Mouse (Mus musculus) thymus, adult 2 months (tissue): ENCODE results near the gene Krtap9-1. TPM values are rescaled to one million over a fixed set of nuclear protein-coding genes. Genes with fewer than 3 reads are reported as not detected.
"Not testable (repeated sequence)": the region's sequence is repeated elsewhere in the genome, so short reads cannot be mapped to it uniquely, and the experiment has no call there.

Experiments
- DNase-seq: peaks from one replicate; pipeline ENCODE4 v3.0.0; 2021
- H3K27ac ChIP-seq: fragments of 200-500 bp; 2 replicates; pipeline ENCODE4 v1.5.1; 2012; ENCODE audit warnings: low read length, control low read depth; ENCODE audit not compliant: control insufficient read depth, insufficient read depth
- H3K27me3 ChIP-seq: fragments of 200-500 bp; 2 replicates; pipeline ENCODE4 v1.6.1; 2012; ENCODE audit warnings: mild to moderate bottlenecking, low read length, moderate library complexity, mixed read lengths; ENCODE audit not compliant: control insufficient read depth, insufficient read depth
- H3K36me3 ChIP-seq: fragments of 200-500 bp; 2 replicates; pipeline ENCODE4 v1.6.1; 2012; ENCODE audit warnings: mild to moderate bottlenecking, low read length, moderate library complexity; ENCODE audit not compliant: control insufficient read depth, insufficient read depth
- H3K4me1 ChIP-seq: fragments of 200-500 bp; replicated peaks from 2 replicates; pipeline ENCODE4 v1.6.1; 2012; ENCODE audit warnings: low read length; ENCODE audit not compliant: control insufficient read depth, insufficient read depth
- H3K4me3 ChIP-seq: fragments of 200-500 bp; 2 replicates; pipeline ENCODE4 v1.5.1; 2012; ENCODE audit warnings: mild to moderate bottlenecking, low read length, control low read depth, moderate library complexity; ENCODE audit not compliant: control insufficient read depth, insufficient read depth
- CTCF ChIP-seq: fragments of 200-500 bp; IDR thresholded peaks from 2 replicates; pipeline ENCODE4 v1.5.1; 2012; ENCODE audit warnings: mild to moderate bottlenecking, control low read depth, low read length, moderate library complexity, borderline replicate concordance; ENCODE audit not compliant: control insufficient read depth, poor library complexity, insufficient read depth; ENCODE audit errors: extremely low read depth
- POLR2A ChIP-seq: fragments of 200-500 bp; IDR thresholded peaks from 2 replicates; pipeline ENCODE4 v1.6.1; 2012; ENCODE audit warnings: mild to moderate bottlenecking, low read length, control low read depth, moderate library complexity; ENCODE audit not compliant: control insufficient read depth, poor library complexity, insufficient read depth; ENCODE audit errors: extremely low read depth
- WGBS: fragments of 180-500 bp; shearing (Covaris S2); methylation state at CpG from one replicate; pipeline ENCODE4 v1.1.7; 2018; 5-methylcytosine and 5-hydroxymethylcytosine counted together
- polyA plus RNA-seq: library from polyadenylated mRNA; depleted of rRNA; stranded (reverse); fragments of >200 nt; gene quantifications from 2 replicates; pipeline ENCODE4 v1.2.3, GENCODE M21; 2012; rRNA removed

The Krtap9-1 gene
- polyA plus RNA-seq = not detected in 2 replicates

DNA sequence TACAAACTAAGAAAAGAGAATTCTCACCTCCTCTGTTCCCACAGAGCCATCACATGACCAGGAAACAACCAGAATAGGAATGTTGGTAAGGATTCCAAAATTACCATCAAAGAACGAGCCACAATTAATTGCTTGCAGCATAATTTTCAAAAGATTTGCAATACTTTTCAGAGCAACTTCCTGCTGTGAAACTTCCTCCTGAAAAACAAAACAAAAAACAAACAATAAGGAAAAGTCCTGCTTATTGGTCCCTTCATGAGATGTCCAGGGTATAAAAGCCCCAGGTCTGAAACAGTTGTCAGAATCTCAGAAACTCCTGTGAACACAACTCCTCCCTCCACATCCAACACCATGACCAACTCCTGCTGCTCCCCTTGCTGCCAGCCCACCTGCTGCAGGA lies at the start of gene Krtap9-1:
Krtap9-1 (plus strand) TSS at position 301 of the 400 bp plus-strand sequence.
- not testable (repeated sequence) for H3K36me3 ChIP-seq, H3K27ac ChIP-seq, H3K27me3 ChIP-seq, H3K4me1 ChIP-seq, DNase-seq, H3K4me3 ChIP-seq
- 73% methylated on average over 1 of the region's 1 CpGs for WGBS

DNA sequence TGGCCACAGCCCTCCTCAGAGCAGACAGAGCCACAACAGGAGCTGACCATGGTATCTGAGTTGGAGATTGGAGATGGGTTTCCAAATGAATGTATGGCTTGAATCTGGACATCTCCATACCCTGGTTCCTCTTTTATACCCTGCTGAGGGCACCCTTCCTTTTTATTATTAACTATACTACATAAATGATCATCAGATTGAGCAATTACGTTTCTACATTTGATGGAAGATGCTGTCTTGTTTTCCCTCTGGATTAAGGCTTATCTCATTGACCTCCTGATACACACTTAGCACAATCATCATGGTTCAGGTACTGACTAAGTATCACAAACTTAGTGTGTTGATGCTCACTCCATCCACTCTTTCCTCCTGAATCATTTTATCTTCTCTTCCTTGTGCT lies 35.2 kb upstream of the Krtap9-1 start, which contains the start of gene 2300003K06Rik:
2300003K06Rik (minus strand) TSS at position 101 of the 400 bp plus-strand sequence.
- 54% methylated on average over 1 of the region's 1 CpGs for WGBS
- no peaks in the 10 kb centered on the region for H3K36me3 ChIP-seq
- no peaks in the 10 kb centered on the region for H3K4me1 ChIP-seq
- no peak for TF ChIP-seq CTCF
- TF ChIP-seq POLR2A = no peak
- no peak within 1 kb of the TSS for H3K4me3 ChIP-seq
- H3K27me3 ChIP-seq = no peaks in the 10 kb centered on the region
- DNase-seq = no peak
- H3K27ac ChIP-seq = no peak within 1 kb of the TSS

DNA sequence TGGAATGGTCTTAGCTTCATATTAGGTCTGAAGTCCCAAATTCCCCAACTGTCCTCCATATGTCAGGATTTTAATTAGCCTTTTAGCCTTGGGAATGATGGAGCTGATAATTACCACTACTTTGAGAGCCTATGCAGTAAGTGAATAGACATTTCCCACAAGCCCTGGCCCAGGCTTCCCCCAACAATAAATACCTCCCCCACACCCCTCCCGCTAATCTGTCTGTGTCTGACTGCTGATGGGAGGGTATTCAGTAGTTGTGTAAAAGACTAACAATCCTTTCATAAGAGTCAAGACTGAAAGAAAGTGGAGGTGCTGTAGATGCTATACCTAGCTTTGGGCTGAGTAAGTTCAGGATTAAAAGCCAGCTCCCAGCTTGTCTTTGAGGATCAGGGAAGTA lies 31.0 kb upstream of the Krtap9-1 start:
- Histone ChIP-seq H3K4me1 (no peaks in the 10 kb centered on the region), H3K4me3 (no peak overlapping the region), H3K27me3 (no peaks in the 10 kb centered on the region), H3K27ac (no peak overlapping the region), H3K36me3 (no peaks in the 10 kb centered on the region)
- DNase-seq = no peak
- WGBS = 72% methylated on average over 1 of the region's 1 CpGs
- TF ChIP-seq CTCF = no peak
- no peak for TF ChIP-seq POLR2A

DNA sequence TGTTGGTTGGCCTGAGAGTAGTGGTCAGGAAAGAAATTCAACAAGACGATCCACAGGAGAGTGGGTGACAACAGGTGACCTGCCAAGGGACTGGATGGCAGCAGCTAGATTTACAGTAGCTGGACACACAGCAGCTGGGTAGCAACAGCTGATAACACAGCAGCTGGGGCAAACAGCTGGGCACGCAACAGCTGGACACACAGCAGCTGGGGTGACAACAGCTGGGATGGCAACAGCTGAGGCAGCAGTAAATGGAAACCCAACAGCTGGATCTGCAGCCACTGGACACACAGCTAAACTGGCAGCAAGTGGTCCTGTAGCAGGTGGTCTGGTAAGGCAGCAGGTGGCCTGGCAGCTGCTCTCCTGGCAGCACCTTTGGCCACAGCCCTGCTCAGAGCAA lies 26.4 kb upstream of the Krtap9-1 start:
- no peak overlapping the region for H3K4me3 ChIP-seq
- 88% methylated on average over 2 of the region's 2 CpGs for WGBS
- no peak overlapping the region for H3K27ac ChIP-seq
- no peak for TF ChIP-seq POLR2A
- no peak for TF ChIP-seq CTCF
- no peaks in the 10 kb centered on the region for H3K27me3 ChIP-seq
- H3K4me1 ChIP-seq = no peaks in the 10 kb centered on the region
- no peaks in the 10 kb centered on the region for H3K36me3 ChIP-seq
- DNase-seq = no peak

DNA sequence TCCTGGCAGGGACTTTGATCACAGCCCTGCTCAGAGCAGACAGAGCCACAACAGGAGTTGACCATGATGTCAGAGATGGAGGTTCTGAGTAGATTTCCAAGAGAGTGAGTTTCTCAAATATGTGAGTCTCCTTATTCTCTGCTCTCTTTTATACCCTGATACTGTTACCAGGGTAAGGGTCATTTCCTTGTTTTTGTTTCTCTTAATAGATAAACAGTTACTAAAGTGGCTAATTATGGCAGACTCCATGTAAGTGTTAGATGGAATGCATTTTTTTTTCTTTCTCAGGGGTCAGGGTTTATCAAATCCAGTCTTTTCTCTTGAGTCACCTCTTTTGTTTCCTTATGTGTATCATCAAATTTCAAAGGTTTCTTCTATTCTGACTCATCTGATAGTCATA lies 21.7 kb upstream of the Krtap9-1 start, which contains the start of gene Krtap4-16:
Krtap4-16 (minus strand) TSS at position 101 of the 400 bp plus-strand sequence.
- no peak within 1 kb of the TSS for H3K27ac ChIP-seq
- no peaks in the 10 kb centered on the region for H3K36me3 ChIP-seq
- DNase-seq = no peak
- no peaks in the 10 kb centered on the region for H3K4me1 ChIP-seq
- H3K27me3 ChIP-seq = no peaks in the 10 kb centered on the region
- no peak within 1 kb of the TSS for H3K4me3 ChIP-seq
- TF ChIP-seq POLR2A (no peak), CTCF (no peak)

DNA sequence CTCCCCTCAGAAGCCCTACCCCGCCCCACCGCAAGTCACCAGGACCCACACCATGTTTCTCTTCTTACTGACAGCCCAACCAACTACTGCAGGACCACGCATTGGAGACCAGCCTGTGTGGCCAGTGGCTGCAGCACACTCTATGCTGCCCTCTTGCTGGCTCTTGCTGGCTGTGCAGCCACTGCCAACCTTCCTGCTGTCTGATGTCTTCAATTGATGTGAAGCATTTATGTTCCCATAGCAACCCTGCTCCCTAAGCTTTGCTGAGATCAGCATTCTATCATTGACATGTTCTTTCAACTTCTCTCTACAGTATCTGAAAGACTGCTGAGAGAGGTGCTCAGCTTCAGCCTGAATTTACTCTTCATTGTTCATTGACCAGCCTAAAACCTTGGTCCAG lies 19.1 kb upstream of the Krtap9-1 start:
- H3K27me3 ChIP-seq = no peaks in the 10 kb centered on the region
- no peaks in the 10 kb centered on the region for H3K4me1 ChIP-seq
- 68% methylated on average over 3 of the region's 3 CpGs for WGBS
- DNase-seq = no peak
- H3K27ac ChIP-seq = no peak overlapping the region
- H3K36me3 ChIP-seq = no peaks in the 10 kb centered on the region
- H3K4me3 ChIP-seq = no peak overlapping the region
- no peak for TF ChIP-seq CTCF
- no peak for TF ChIP-seq POLR2A

DNA sequence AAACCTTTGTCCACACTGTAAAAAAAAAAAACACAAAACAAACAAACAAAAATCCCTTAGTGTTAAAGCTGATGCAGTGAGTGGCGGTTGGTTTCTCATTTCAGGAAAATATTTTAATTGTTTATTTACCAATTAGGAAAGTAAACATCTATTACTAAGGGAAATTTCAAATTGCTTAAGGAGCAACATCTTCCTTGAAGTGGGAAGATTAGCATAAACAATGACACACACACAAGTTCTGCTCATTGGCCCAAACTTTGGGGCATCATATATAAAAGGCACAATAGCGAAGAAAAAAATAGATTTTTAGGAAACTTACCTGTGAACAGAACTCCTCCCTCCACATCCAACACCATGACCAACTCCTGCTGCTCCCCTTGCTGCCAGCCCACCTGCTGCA lies 15.6 kb upstream of the Krtap9-1 start, which contains the start of gene Gm11568:
Gm11568 (plus strand) TSS at position 301 of the 400 bp plus-strand sequence.
- no peaks in the 10 kb centered on the region for H3K27me3 ChIP-seq
- H3K36me3 ChIP-seq = no peaks in the 10 kb centered on the region
- no peak within 1 kb of the TSS for H3K4me3 ChIP-seq
- DNase-seq = no peak
- no peaks in the 10 kb centered on the region for H3K4me1 ChIP-seq
- TF ChIP-seq POLR2A = no peak
- no peak for TF ChIP-seq CTCF
- 89% methylated on average over 2 of the region's 2 CpGs for WGBS
- no peak within 1 kb of the TSS for H3K27ac ChIP-seq
